Mouse (Mus musculus): ENCODE results near the gene Nudt9. TPM values are rescaled to one million over a fixed set of nuclear protein-coding genes. Genes with fewer than 3 reads are reported as not detected.

The Nudt9 gene
- polyA plus RNA-seq, 1 experiment from 2014 or later, result 75.8 TPM

- no peak overlapping the region for H3K4me3 ChIP-seq
- peaks cover 4% of the 10 kb centered on the region for H3K27me3 ChIP-seq (ENCODE audit: insufficient read depth, poor library complexity, severe bottlenecking)
- peaks cover 24% of the 10 kb centered on the region for H3K4me1 ChIP-seq (replicated peaks)
- 75% methylated on average over 4 of the region's 4 CpGs for WGBS
- H3K9me3 ChIP-seq, result peaks cover 3% of the 10 kb centered on the region; the same call in 1 of the 2 replicates
- H3K36me3 ChIP-seq, result no peaks in the 10 kb centered on the region
- H3K27ac ChIP-seq, result peak overlapping the region; percentile 75
- no peak for DNase-seq (ENCODE audit: low spot score)
These were observed 24.9 kb downstream of the Nudt9 start for GRCm38 (mm10) chr5:104071048-104071447.

GRCm38 (mm10) chr5:104072272-104072886 lies 26.3 kb downstream of the Nudt9 start:
- Histone ChIP-seq H3K4me1 (replicated peaks) (peaks cover 28% of the 10 kb centered on the region), H3K4me3 (peak overlapping the region; percentile 23; the same call in 1 of the 2 replicates), H3K27ac (peak overlapping the region; percentile 89), H3K27me3 (ENCODE audit: insufficient read depth, poor library complexity, severe bottlenecking) (peaks cover 4% of the 10 kb centered on the region), H3K36me3 (no peaks in the 10 kb centered on the region), H3K9me3 (peaks cover 3% of the 10 kb centered on the region; the same call in 1 of the 2 replicates)
- DNase-seq (ENCODE audit: low spot score), result peak; percentile 69
- 4% methylated on average over 7 of the region's 8 CpGs for WGBS

DNA sequence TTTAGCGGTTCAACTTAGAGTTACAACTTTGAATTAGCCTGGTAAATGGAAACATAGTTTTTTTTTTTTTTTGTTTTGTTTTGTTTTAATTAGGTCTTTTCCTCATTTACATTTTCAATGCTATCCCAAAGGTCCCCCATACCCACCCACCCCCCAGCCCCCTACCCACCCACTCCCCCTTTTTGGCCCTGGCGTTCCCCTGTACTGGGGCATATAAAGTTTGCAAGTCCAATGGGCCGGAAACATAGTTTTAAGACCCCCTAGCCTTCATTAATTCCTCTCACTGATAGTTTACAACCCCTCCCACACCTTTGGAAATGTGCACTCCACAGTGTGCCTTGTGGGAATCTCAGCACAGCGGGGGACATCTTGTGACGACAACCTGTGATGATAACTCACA lies 27.5 kb downstream of the Nudt9 start:
- Histone ChIP-seq H3K36me3 (no peaks in the 10 kb centered on the region), H3K4me1 (replicated peaks) (peaks cover 28% of the 10 kb centered on the region), H3K4me3 (no peak overlapping the region), H3K27ac (peak overlapping the region; percentile 89; the same call in 1 of the 2 replicates), H3K27me3 (ENCODE audit: insufficient read depth, poor library complexity, severe bottlenecking) (peaks cover 4% of the 10 kb centered on the region), H3K9me3 (peaks cover 3% of the 10 kb centered on the region; the same call in 1 of the 2 replicates)
- WGBS, result 82% methylated on average over 5 of the region's 5 CpGs
- no peak for DNase-seq (ENCODE audit: low spot score)

DNA sequence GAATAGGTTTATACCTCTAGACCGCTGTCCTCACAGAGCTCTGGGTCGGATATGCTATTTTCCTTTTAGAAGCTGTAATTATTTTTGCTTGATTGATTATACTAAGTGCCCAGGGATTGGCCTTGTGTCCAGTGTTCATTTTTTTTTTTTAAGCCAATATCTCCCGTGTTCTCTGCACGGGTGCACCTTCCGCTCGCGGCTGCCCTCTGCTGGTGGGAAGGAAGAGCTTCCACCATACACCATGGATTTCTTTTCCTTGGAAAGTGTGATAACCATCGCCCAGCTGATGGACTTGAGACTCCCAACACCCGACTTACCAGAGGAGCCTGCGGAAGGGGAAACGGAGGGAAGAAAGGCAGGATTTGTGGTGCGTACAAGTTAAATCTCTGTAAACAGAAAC lies 28.3 kb downstream of the Nudt9 start:
- Histone ChIP-seq H3K36me3 (no peaks in the 10 kb centered on the region), H3K9me3 (no peaks in the 10 kb centered on the region), H3K27me3 (ENCODE audit: insufficient read depth, poor library complexity, severe bottlenecking) (peaks cover 4% of the 10 kb centered on the region), H3K27ac (peak overlapping the region; percentile 1; the same call in 1 of the 2 replicates), H3K4me1 (replicated peaks) (peaks cover 28% of the 10 kb centered on the region), H3K4me3 (no peak overlapping the region)
- 37% methylated on average over 12 of the region's 12 CpGs for WGBS
- DNase-seq (ENCODE audit: low spot score), result peak; percentile 62

GRCm38 (mm10) chr5:104076361-104076760 lies 30.3 kb downstream of the Nudt9 start:
- 27% methylated on average over 10 of the region's 10 CpGs for WGBS
- Histone ChIP-seq H3K4me1 (replicated peaks) (peaks cover 25% of the 10 kb centered on the region), H3K27ac (no peak overlapping the region), H3K9me3 (no peaks in the 10 kb centered on the region), H3K27me3 (ENCODE audit: insufficient read depth, poor library complexity, severe bottlenecking) (peaks cover 4% of the 10 kb centered on the region), H3K4me3 (no peak overlapping the region), H3K36me3 (no peaks in the 10 kb centered on the region)
- DNase-seq (ENCODE audit: low spot score), result no peak

GRCm38 (mm10) chr5:104077508-104077907 lies 31.4 kb downstream of the Nudt9 start, which contains the start of gene Gm17660:
Gene Gm17660 (minus strand): TSS chr5:104077608.
- Histone ChIP-seq H3K27ac (no peak within 1 kb of the TSS), H3K9me3 (no peaks in the 10 kb centered on the region), H3K36me3 (no peaks in the 10 kb centered on the region; the same call in none of the 2 replicates), H3K4me3 (no peak within 1 kb of the TSS), H3K4me1 (replicated peaks) (peaks cover 16% of the 10 kb centered on the region), H3K27me3 (ENCODE audit: insufficient read depth, poor library complexity, severe bottlenecking) (peaks cover 4% of the 10 kb centered on the region)
- no peak for DNase-seq (ENCODE audit: low spot score)
- WGBS, result 94% methylated on average over 7 of the region's 7 CpGs

GRCm38 (mm10) chr5:104080736-104081135 lies 34.6 kb downstream of the Nudt9 start:
- Histone ChIP-seq H3K36me3 (peaks cover 7% of the 10 kb centered on the region), H3K9me3 (no peaks in the 10 kb centered on the region), H3K27me3 (ENCODE audit: insufficient read depth, poor library complexity, severe bottlenecking) (peaks cover under 1% of the 10 kb centered on the region), H3K27ac (no peak overlapping the region), H3K4me3 (no peak overlapping the region), H3K4me1 (replicated peaks) (peaks cover 4% of the 10 kb centered on the region; the same call in 1 of the 2 replicates)
- no peak for DNase-seq (ENCODE audit: low spot score)
- 88% methylated on average over 6 of the region's 6 CpGs for WGBS

DNA sequence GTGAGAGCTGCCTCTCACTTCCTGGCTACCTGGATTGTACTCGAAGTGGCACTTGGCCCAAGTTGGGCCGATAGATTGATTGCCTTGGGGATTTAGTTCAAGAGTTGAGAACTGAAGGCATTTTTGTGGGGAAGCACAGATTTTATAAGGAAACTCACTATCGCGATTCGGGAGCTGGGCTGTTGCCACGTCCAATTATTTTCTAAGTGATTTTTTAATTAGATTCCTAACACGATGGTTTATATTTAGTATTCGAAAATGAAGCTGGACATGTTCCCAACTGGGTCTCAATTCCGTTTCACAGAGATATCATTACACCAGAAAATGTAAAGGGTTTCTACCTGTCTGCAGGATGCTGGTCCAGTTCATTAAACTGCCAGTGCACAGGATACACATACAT lies 39.3 kb downstream of the Nudt9 start:
- Histone ChIP-seq H3K27ac (no peak overlapping the region), H3K4me1 (replicated peaks) (no peaks in the 10 kb centered on the region), H3K27me3 (ENCODE audit: insufficient read depth, poor library complexity, severe bottlenecking) (no peaks in the 10 kb centered on the region), H3K4me3 (no peak overlapping the region), H3K9me3 (no peaks in the 10 kb centered on the region), H3K36me3 (peaks cover 27% of the 10 kb centered on the region)
- WGBS, result 94% methylated on average over 9 of the region's 9 CpGs
- no peak for DNase-seq (ENCODE audit: low spot score)

DNA sequence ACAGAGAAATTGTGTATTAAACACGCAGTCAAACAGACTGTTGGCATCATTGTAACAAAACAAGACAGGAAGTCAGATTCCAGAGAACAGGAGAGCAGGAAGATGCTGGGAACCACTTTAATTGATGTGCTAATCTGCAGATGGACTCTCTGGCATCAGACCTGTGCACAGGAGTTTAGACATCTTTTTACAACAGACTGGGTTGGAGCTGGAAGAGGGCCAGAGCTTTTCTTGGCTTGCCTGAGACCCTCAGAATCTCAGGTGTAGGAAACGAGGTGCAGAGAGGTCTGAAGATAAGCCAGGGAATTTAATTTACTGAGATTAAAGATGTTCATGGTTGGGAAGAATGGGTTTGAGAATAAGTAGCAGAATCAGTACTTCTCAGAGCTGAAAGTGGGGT lies 43.6 kb downstream of the Nudt9 start:
- Histone ChIP-seq H3K36me3 (peaks cover 34% of the 10 kb centered on the region), H3K27ac (no peak overlapping the region), H3K9me3 (no peaks in the 10 kb centered on the region), H3K4me1 (replicated peaks) (no peaks in the 10 kb centered on the region), H3K4me3 (no peak overlapping the region), H3K27me3 (ENCODE audit: insufficient read depth, poor library complexity, severe bottlenecking) (no peaks in the 10 kb centered on the region)
- no peak for DNase-seq (ENCODE audit: low spot score)
- 90% methylated on average over 2 of the region's 2 CpGs for WGBS

DNA sequence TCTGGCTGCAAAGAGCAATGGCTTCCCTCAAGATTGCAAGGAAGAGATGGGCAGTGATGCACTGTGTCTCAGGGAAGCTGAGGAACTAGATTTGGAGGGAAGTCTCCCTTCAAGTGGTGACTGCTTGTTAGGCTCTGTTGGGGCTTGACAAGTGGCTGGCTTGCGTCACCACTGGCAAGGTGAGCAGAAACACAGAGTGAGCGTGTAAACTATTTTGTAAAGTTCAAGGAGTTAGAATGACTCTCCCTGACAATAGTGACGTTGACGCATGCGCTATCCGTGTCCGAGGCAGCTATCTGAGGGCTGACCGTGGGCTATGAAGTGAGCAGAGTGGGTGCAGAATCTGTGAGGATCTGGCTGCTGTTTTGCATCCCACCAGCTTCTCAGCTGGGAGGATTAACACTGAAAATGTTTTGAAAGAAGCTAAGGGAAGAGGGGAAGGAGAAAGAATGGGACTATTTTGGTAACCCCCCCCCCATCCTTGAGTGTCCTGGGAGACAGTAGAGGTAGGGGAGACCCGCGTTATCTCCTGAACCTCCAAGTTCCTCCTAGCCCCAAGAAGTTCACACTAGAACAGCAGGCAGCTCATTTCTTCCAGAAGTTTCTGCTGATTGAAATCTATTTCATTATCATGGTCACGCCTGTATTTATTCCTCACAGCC lies 49.4 kb downstream of the Nudt9 start:
- WGBS, result 84% methylated on average over 11 of the region's 11 CpGs
- no peak for DNase-seq (ENCODE audit: low spot score)
- no peak overlapping the region for H3K4me3 ChIP-seq

GRCm38 (mm10) chr5:104096078-104096938 lies 50.2 kb downstream of the Nudt9 start:
- DNase-seq (ENCODE audit: low spot score), result no peak
- H3K36me3 ChIP-seq, result peaks cover 13% of the 10 kb centered on the region; the same call in 1 of the 2 replicates
- H3K9me3 ChIP-seq, result no peaks in the 10 kb centered on the region
- no peaks in the 10 kb centered on the region for H3K27me3 ChIP-seq (ENCODE audit: insufficient read depth, poor library complexity, severe bottlenecking)
- no peak overlapping the region for H3K27ac ChIP-seq
- no peak overlapping the region for H3K4me3 ChIP-seq
- peaks cover 16% of the 10 kb centered on the region for H3K4me1 ChIP-seq (replicated peaks)
- WGBS, result 88% methylated on average over 16 of the region's 16 CpGs

More for the DNA sequence above, 49.4 kb downstream of the Nudt9 start:
- Histone ChIP-seq H3K9me3 (no peaks in the 10 kb centered on the region), H3K36me3 (peaks cover 13% of the 10 kb centered on the region; the same call in 1 of the 2 replicates), H3K27me3 (ENCODE audit: insufficient read depth, poor library complexity, severe bottlenecking) (no peaks in the 10 kb centered on the region), H3K27ac (no peak overlapping the region), H3K4me1 (replicated peaks) (peaks cover 8% of the 10 kb centered on the region; the same call in 1 of the 2 replicates)

GRCm38 (mm10) chr5:104101678-104102531 lies 55.8 kb downstream of the Nudt9 start:
- 11% methylated on average over 10 of the region's 10 CpGs for WGBS
- H3K36me3 ChIP-seq, result no peaks in the 10 kb centered on the region
- peaks cover 61% of the 10 kb centered on the region for H3K4me1 ChIP-seq (replicated peaks)
- H3K27me3 ChIP-seq (ENCODE audit: insufficient read depth, poor library complexity, severe bottlenecking), result no peaks in the 10 kb centered on the region
- peak overlapping the region; percentile 85 for H3K27ac ChIP-seq
- H3K9me3 ChIP-seq, result no peaks in the 10 kb centered on the region
- H3K4me3 ChIP-seq, result no peak overlapping the region
- peak; percentile 30 for DNase-seq (ENCODE audit: low spot score)

All from hindbrain, embryonic 10.5 days (tissue).